Mouse (Mus musculus): ENCODE results near the gene Cdc42ep5. TPM values are rescaled to one million over a fixed set of nuclear protein-coding genes. Genes with fewer than 3 reads are reported as not detected.
"Not testable (repeated sequence)": the region's sequence is repeated elsewhere in the genome, so short reads cannot be mapped to it uniquely, and the experiment has no call there.

Cdc42ep5 gene
- 42.7 and 45.5 TPM in 2 replicates for total RNA-seq (2021)
- long read RNA-seq, transcript Cdc42ep5-201 (3 exons, 1,025 nt): major isoform, 11 of 17 reads
- long read RNA-seq, partial matches to known transcripts: 0 of 17 reads
- long read RNA-seq, other reads (novel, unspliced or antisense): 2 of 17 reads

GRCm38 (mm10) chr7:4164090-4164910 lies at the start of gene Cdc42ep5:
Gene Cdc42ep5 (minus strand): TSS chr7:4164860.
- peak; percentile 62 for DNase-seq

GRCm38 (mm10) chr7:4213436-4213835 lies 48.8 kb upstream of the Cdc42ep5 start:
- DNase-seq: not testable (repeated sequence)

DNA sequence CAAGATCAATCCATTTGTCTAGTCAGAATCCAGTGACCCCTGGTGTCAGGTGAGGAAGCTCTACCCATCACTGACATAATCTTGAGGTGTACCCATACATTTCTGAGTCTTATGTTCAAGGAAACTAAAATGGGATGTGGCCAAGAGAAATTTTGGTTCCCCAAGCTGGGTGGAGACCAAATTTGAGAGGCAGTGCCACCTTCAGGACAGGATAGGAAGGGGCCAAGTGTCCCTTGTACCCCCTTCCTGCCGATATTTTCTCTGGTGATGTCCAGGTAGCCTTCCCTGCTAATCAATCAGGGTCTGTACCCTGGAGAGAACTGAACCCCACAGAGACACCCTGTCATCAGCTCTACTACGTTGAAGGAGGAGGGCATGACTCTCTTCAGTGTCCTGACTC lies 44.0 kb upstream of the Cdc42ep5 start:
- DNase-seq: no peak

GRCm38 (mm10) chr7:4207126-4207525 lies 42.5 kb upstream of the Cdc42ep5 start:
- DNase-seq: no peak

GRCm38 (mm10) chr7:4178438-4178837 lies 13.8 kb upstream of the Cdc42ep5 start:
- DNase-seq: peak; percentile 51

GRCm38 (mm10) chr7:4170193-4170938 lies 5.7 kb upstream of the Cdc42ep5 start:
- DNase-seq: no peak

- DNase-seq: no peak
Measured at GRCm38 (mm10) chr7:4167098-4167497, 2.4 kb upstream of the Cdc42ep5 start.

GRCm38 (mm10) chr7:4165286-4165685 lies 626 bp upstream of the Cdc42ep5 start:
- DNase-seq: no peak

DNA sequence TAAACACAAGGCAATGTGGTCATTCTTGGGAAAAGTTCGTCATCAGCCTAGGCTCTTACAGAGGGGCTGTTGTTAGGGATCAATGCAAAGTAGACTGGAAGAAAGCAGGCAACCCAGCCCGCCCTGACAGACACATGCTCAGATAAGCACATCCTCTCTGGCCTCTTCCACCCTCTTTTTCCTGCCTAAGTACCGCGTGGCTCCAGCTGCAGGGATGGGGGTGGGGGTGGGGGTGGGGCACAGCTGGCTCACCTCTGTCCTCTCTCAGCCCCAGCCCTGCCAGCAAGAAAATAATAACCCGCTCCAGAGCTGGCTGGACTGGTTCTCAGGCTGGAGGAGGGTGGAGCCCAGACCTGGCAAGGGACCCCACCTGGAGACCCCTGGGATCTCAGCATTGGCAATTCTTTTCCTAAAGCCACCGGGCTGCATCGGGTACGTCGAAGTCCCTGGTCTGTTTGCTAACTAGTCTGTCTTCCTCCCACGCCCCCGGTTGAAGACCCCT lies 1.0 kb downstream of the Cdc42ep5 start:
- no peak for DNase-seq

DNA sequence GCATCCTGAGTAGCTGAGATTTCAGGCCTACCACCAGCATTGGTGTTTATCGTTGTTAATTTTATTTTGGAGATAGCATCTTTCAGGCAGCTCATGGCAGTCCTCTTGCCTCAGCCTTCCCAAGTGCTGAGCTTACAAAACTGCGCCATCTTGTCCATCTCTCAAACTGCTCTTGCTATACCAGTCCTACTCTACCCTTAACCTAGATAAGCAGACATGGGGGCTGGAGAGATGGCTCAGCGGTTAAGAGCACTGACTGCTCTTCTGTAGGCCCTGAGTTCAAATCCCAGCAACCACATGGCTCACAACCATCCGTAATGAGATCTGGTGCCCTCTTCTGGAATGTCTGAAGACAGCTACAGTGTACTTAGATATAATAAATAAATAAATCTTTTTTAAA lies 3.1 kb downstream of the Cdc42ep5 start:
- not testable (repeated sequence) for DNase-seq

- no peak for DNase-seq
Measured at GRCm38 (mm10) chr7:4154976-4155375, 9.7 kb downstream of the Cdc42ep5 start.

GRCm38 (mm10) chr7:4154356-4154755 lies 10.3 kb downstream of the Cdc42ep5 start:
- no peak for DNase-seq

DNA sequence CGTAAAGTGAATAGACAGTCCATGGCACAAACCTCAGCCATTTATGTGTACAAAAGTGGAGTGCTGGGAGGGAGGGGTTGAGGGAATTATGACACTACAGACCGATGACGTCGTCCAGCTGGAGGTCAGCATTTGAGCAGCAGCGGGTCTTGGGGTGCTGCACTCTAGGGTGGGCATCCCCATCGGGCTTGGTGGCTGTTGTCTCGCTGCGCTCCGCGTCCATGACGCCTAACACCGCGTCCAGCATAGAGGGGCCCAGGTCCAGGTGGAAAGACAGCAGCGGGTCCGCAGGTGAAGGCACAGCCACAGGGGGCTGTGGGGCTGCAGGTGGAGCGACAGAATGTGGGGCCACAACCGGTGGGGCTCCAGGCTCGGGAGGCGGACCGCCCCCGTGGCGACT lies 13.4 kb downstream of the Cdc42ep5 start:
- no peak for DNase-seq

- peak; percentile 61 for DNase-seq
Measured at GRCm38 (mm10) chr7:4150811-4151221, 13.8 kb downstream of the Cdc42ep5 start.

- DNase-seq: peak; percentile 32
Measured at GRCm38 (mm10) chr7:4150059-4150541, 14.6 kb downstream of the Cdc42ep5 start, which contains the start of gene Leng9. Gene Leng9 (minus strand): TSS chr7:4150374.

DNA sequence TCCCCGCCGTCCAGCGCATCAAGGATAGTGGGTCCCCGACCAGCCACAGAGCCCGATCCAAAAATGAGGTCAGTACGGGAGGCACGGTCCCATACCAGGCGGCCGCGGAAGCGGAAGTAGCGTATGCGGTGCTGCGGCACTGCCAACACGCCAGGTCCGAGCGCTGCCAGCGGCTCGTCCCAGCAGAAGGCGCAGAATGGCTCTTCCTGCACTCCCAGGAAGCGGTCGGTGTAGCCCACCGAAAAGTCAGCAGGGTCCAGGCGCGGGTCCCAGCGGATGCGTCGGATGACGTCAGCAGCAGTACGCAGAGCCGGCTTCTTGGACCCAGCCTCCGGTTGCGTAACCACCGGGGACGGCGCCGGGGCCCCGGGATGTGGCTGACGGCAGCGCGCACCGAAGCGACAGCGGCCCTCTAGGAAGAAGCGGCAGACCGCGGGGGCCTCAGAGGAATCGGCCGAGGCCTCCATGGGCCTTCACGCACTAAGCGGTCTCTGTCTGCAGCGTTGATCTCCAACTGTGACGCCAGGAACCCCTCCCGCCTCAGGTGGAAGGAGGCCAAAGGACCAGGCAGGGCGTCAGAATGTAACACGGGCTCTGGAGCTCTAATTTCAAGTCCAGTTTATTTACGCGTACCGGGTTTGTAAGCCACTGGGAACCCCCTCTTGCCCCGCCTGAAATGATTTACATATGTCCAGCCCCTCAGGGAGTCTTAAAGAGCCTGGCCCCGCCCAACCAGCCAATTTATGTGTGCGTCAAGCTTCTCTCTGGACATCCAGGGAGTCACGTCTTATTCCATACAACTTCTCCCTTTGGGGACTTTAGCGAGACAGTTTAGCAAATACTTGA lies 15.2 kb downstream of the Cdc42ep5 start:
- peak; percentile 80 for DNase-seq

DNA sequence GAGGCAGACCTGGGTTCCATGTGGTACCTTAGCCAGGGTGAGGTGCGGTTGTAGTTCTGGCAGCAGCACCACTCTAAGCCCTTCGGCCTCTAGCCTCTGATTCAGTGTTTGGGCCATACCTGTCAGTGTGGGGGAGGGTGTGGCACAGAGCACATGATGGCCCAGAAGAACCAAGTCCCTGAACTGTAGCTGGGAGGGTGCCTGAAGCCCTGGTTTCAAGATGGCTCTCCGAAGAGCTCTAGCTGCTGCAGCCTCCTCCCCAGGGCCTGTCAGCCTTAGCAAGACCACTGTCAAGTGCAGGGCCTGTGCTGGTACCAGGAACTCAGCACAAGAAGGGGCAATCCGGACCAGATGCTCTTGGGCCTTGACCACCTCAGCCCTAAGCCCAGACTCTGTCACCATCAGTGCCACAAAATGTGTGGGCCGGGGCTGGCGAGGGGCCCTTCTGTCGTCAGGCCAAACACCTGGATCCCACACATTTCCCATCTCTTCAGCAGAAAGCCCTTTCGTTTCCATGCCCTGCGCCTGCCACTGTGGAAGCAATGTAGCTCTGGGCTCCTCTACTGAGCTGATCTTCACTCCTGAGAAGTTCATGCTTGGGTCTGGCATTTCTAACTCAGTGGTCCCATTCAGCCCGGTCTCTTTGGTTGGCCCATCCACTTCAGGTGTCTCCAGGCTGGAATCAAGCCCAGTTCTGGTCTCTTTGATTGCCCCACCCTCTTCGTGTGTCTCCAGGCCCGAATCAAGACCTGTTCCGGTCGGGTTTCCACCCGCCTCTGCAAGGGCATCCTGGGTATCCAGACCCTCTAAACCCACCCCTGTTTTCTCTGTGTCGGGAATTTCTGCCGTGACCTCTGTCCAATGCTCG lies 16.1 kb downstream of the Cdc42ep5 start:
- no peak for DNase-seq

DNA sequence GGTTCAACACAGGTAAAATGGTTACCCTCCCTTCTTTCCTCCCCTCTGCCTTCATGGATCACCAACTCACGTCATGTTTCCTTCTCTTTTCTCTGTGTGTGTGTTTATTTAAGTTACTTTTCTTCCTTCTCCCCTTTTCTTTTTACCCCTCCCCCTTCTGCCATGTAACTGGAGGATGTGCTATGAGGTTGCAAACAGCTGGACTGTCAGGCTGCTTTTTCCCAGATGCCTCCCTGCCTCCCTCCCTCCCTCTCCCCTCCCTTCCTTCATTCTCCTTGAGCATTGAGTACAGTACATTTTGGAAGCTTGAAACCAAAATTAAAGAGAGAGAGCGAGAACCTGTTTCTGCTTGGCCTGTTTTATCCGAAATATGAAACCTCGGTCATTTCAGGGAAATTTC lies 16.8 kb downstream of the Cdc42ep5 start:
- no peak for DNase-seq

DNA sequence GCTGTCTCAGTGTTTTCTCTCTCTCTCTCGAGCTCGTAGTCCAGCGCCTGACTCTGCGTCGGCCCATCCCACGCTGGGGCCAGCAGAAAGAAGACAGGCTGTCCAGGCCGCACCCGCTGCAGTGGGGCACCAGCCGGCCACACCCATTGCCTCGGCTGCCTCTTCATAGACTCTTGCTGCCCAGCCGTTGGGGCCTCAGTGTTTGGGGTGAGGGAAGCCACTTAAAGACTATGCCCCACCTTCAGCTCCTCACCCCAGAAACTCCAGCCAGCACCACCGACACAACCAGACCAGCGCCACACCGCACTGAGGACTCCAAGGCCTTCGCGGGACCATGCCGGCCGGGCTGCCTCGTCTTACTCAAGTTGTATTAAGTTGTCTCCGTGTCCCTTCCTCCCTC lies 17.3 kb downstream of the Cdc42ep5 start:
- DNase-seq: no peak

Data from adrenal gland, postnatal 25 days (tissue).